Mouse (Mus musculus) forebrain, embryonic 11.5 days (tissue): ENCODE results near the gene Col6a2. TPM values are rescaled to one million over a fixed set of nuclear protein-coding genes. Genes with fewer than 3 reads are reported as not detected.

Source experiments
- ATAC-seq: fragments of 200-750 bp; cut with Nextera tagmentation; replicated peaks from 2 replicates; pipeline ENCODE4 v1.8.0; 2017; ENCODE audit warnings: moderate TSS enrichment; ENCODE audit not compliant: low FRiP score
- DNase-seq: peaks from one replicate; pipeline ENCODE4 v3.0.0-alpha.2; 2017; ENCODE audit warnings: low spot score
- H3K27ac ChIP-seq: fragments of 300-500 bp; sonication (generic); 2 replicates; pipeline ENCODE4 v1.5.1; 2014; ENCODE audit warnings: low read depth, low read length
- H3K27me3 ChIP-seq: fragments of 300-500 bp; sonication (generic); 2 replicates; pipeline ENCODE4 v1.6.1; 2014; ENCODE audit warnings: mild to moderate bottlenecking, low read length, mixed read lengths; ENCODE audit not compliant: control insufficient read depth, insufficient read depth
- H3K36me3 ChIP-seq: fragments of 300-500 bp; sonication (generic); 2 replicates; pipeline ENCODE4 v1.6.1; 2014; ENCODE audit warnings: mild to moderate bottlenecking, low read length, moderate library complexity, mixed read lengths; ENCODE audit not compliant: control insufficient read depth, insufficient read depth
- H3K4me1 ChIP-seq: fragments of 300-500 bp; sonication (generic); replicated peaks from 2 replicates; pipeline ENCODE4 v1.6.1; 2014; ENCODE audit warnings: low read length, mixed read lengths; ENCODE audit not compliant: control insufficient read depth, insufficient read depth
- H3K4me2 ChIP-seq: fragments of 300-500 bp; sonication (generic); 2 replicates; pipeline ENCODE4 v1.6.1; 2014; ENCODE audit warnings: low read depth, mild to moderate bottlenecking, low read length, moderate library complexity, mixed read lengths; ENCODE audit not compliant: severe bottlenecking
- H3K4me3 ChIP-seq: fragments of 300-500 bp; sonication (generic); 2 replicates; pipeline ENCODE4 v1.5.1; 2014; ENCODE audit warnings: low read depth, low read length
- H3K9ac ChIP-seq: fragments of 300-500 bp; sonication (generic); 2 replicates; pipeline ENCODE4 v1.6.1; 2014; ENCODE audit warnings: low read length
- H3K9me3 ChIP-seq: fragments of 300-500 bp; sonication (generic); 2 replicates; pipeline ENCODE4 v1.6.1; 2016; ENCODE audit warnings: low read length, mixed read lengths; ENCODE audit not compliant: control insufficient read depth
- WGBS: fragments of 180-500 bp; shearing (Covaris S2); extraction: QIAGEN DNeasy Blood & Tissue Kit; methylation state at CpG from one replicate; pipeline ENCODE4 v1.1.7; 2014; 5-methylcytosine and 5-hydroxymethylcytosine counted together
- polyA plus RNA-seq: library from polyadenylated mRNA; unstranded; fragments of >200 nt; fragmentation: Nextera tagmentation; extraction: Ambion mirVana; gene quantifications from 2 replicates; pipeline ENCODE4 v1.2.1, GENCODE M21; 2014

The Col6a2 gene
- polyA plus RNA-seq, 1 experiment from 2014 or later, result 9.6 TPM

- ATAC-seq (no peak), DNase-seq (no peak)
- WGBS, result 83% methylated on average over 9 of the region's 9 CpGs
- no peak overlapping the region for H3K9ac ChIP-seq
- no peak overlapping the region for H3K4me3 ChIP-seq
- no peak overlapping the region for H3K27ac ChIP-seq
- no peaks in the 10 kb centered on the region for H3K9me3 ChIP-seq
- no peak overlapping the region for H3K4me2 ChIP-seq
- no peaks in the 10 kb centered on the region for H3K27me3 ChIP-seq
- H3K4me1 ChIP-seq, result no peaks in the 10 kb centered on the region
- H3K36me3 ChIP-seq, result no peaks in the 10 kb centered on the region
Observed at GRCm38 (mm10) chr10:76642628-76643434, 19.4 kb upstream of the Col6a2 start.

- ATAC-seq (no peak), DNase-seq (no peak)
- Histone ChIP-seq H3K4me1 (no peaks in the 10 kb centered on the region), H3K4me2 (no peak overlapping the region), H3K9me3 (no peaks in the 10 kb centered on the region), H3K27ac (no peak overlapping the region), H3K9ac (no peak overlapping the region), H3K27me3 (no peaks in the 10 kb centered on the region), H3K4me3 (no peak overlapping the region), H3K36me3 (no peaks in the 10 kb centered on the region)
- WGBS, result 89% methylated on average over 13 of the region's 13 CpGs
Observed at GRCm38 (mm10) chr10:76641894-76642627, 18.6 kb upstream of the Col6a2 start.

- WGBS, result 96% methylated on average over 2 of the region's 2 CpGs
- no peak overlapping the region for H3K9ac ChIP-seq
- ATAC-seq (no peak), DNase-seq (no peak)
- no peaks in the 10 kb centered on the region for H3K4me1 ChIP-seq
- H3K36me3 ChIP-seq, result no peaks in the 10 kb centered on the region
- H3K9me3 ChIP-seq, result no peaks in the 10 kb centered on the region
- H3K27ac ChIP-seq, result no peak overlapping the region
- H3K27me3 ChIP-seq, result no peaks in the 10 kb centered on the region
- no peak overlapping the region for H3K4me2 ChIP-seq
- H3K4me3 ChIP-seq, result no peak overlapping the region
Observed at GRCm38 (mm10) chr10:76639952-76640351, 16.5 kb upstream of the Col6a2 start.

GRCm38 (mm10) chr10:76636601-76637000 is 13.2 kb upstream of the Col6a2 start:
- H3K36me3 ChIP-seq, result no peaks in the 10 kb centered on the region
- WGBS, result 92% methylated on average over 4 of the region's 4 CpGs
- H3K27ac ChIP-seq, result no peak overlapping the region
- no peak overlapping the region for H3K4me2 ChIP-seq
- H3K27me3 ChIP-seq, result no peaks in the 10 kb centered on the region
- peaks cover 2% of the 10 kb centered on the region; the same call in 1 of the 2 replicates for H3K4me1 ChIP-seq
- no peak overlapping the region for H3K9ac ChIP-seq
- DNase-seq (no peak), ATAC-seq (no peak)
- no peaks in the 10 kb centered on the region for H3K9me3 ChIP-seq
- no peak overlapping the region for H3K4me3 ChIP-seq

GRCm38 (mm10) chr10:76636026-76636425 is 12.6 kb upstream of the Col6a2 start:
- Histone ChIP-seq H3K9ac (no peak overlapping the region), H3K4me3 (no peak overlapping the region), H3K27ac (no peak overlapping the region), H3K27me3 (no peaks in the 10 kb centered on the region), H3K4me2 (no peak overlapping the region), H3K4me1 (peaks cover 2% of the 10 kb centered on the region; the same call in 1 of the 2 replicates), H3K36me3 (no peaks in the 10 kb centered on the region), H3K9me3 (no peaks in the 10 kb centered on the region)
- WGBS, result 74% methylated on average over 3 of the region's 3 CpGs
- DNase-seq, result no peak
- no peak for ATAC-seq

GRCm38 (mm10) chr10:76634584-76634983 is 11.2 kb upstream of the Col6a2 start:
- ATAC-seq, result no peak
- Histone ChIP-seq H3K27ac (no peak overlapping the region), H3K9ac (no peak overlapping the region), H3K27me3 (no peaks in the 10 kb centered on the region), H3K4me3 (no peak overlapping the region), H3K9me3 (no peaks in the 10 kb centered on the region), H3K4me1 (peaks cover 2% of the 10 kb centered on the region; the same call in 1 of the 2 replicates), H3K36me3 (no peaks in the 10 kb centered on the region), H3K4me2 (no peak overlapping the region)
- no peak for DNase-seq
- WGBS, result 83% methylated on average over 5 of the region's 5 CpGs

GRCm38 (mm10) chr10:76634094-76634571 is 10.7 kb upstream of the Col6a2 start:
- no peak overlapping the region for H3K4me2 ChIP-seq
- no peak overlapping the region for H3K4me3 ChIP-seq
- WGBS, result 59% methylated on average over 7 of the region's 7 CpGs
- ATAC-seq (no peak), DNase-seq (no peak)
- H3K9ac ChIP-seq, result no peak overlapping the region
- H3K27me3 ChIP-seq, result no peaks in the 10 kb centered on the region
- H3K27ac ChIP-seq, result no peak overlapping the region
- no peaks in the 10 kb centered on the region for H3K36me3 ChIP-seq
- H3K9me3 ChIP-seq, result no peaks in the 10 kb centered on the region
- peaks cover 2% of the 10 kb centered on the region; the same call in 1 of the 2 replicates for H3K4me1 ChIP-seq

GRCm38 (mm10) chr10:76632630-76633029 is 9.2 kb upstream of the Col6a2 start:
- H3K9me3 ChIP-seq, result no peaks in the 10 kb centered on the region
- H3K9ac ChIP-seq, result no peak overlapping the region
- H3K36me3 ChIP-seq, result no peaks in the 10 kb centered on the region
- H3K27me3 ChIP-seq, result no peaks in the 10 kb centered on the region
- peaks cover 2% of the 10 kb centered on the region; the same call in 1 of the 2 replicates for H3K4me1 ChIP-seq
- H3K4me2 ChIP-seq, result no peak overlapping the region
- 86% methylated on average over 8 of the region's 8 CpGs for WGBS
- no peak overlapping the region for H3K4me3 ChIP-seq
- ATAC-seq, result no peak
- H3K27ac ChIP-seq, result no peak overlapping the region
- DNase-seq, result no peak
